Mouse (Mus musculus) cortical plate, adult 2 months (tissue): ENCODE measurements around the gene Ctbp2.

Source experiments
- CTCF ChIP-seq: fragments of 200-500 bp; IDR thresholded peaks from 2 replicates; pipeline ENCODE4 v1.5.1; 2011; ENCODE audit warnings: mild to moderate bottlenecking, control low read depth, low read length; ENCODE audit not compliant: insufficient read depth; ENCODE audit errors: extremely low read depth
- POLR2A ChIP-seq: fragments of 200-500 bp; IDR thresholded peaks from 2 replicates; pipeline ENCODE4 v1.6.1; 2011; ENCODE audit warnings: mild to moderate bottlenecking, low read length, control low read depth; ENCODE audit not compliant: insufficient read depth; ENCODE audit errors: extremely low read depth

GRCm38 (mm10) chr7:133010477-133010876 lies 113.7 kb downstream of the Ctbp2 start:
- no peak for TF ChIP-seq POLR2A
- no peak for TF ChIP-seq CTCF
